Mouse (Mus musculus): ENCODE measurements around the gene Slpi. TPM values are rescaled to one million over a fixed set of nuclear protein-coding genes. Genes with fewer than 3 reads are reported as not detected.

The Slpi gene
- polyA plus RNA-seq, 1 experiment from 2014 or later = 35.5 TPM

DNA sequence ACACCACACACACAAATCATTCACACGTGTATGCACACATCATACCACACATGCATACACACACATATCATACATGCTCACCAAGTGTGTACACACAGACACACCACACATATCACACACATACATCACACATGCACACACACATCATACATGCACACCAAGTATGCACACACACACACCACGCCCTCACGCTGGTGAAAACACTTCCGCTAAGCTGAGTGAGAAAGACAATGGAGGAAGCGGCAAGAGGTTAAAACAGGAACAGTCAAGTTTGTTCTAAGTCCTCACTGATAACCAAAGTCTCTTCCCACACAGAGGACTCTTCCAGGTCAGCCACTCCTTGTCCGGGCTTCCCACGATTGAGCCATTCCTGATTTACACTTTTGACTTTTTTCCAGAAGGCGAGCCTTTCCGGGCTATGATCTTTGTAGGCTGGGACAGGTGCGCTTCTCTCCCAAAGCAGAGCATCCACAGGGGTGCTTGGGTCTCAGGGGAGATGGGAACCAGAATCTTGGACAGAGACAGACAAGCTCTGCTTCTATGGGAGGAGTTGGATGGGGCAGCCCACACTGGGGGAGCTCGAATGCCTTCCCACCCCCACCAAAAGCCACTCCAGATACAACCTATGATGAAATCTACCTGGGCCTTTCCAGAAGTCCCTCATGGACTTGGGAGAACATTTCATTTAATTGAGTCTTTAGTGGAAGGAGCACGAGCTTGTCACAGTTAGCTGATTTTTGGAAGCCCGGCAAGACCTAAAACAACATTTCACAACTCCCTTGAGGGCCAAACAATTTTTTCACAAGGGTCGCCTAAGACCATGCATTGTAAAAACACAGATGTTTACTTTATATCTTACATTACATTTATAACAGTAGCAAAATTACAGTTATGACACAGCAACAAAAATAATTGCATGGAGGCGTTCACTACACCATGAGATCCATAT, 11.1 kb downstream of the Slpi start:
- Histone ChIP-seq H3K9ac (ENCODE audit: low read length) (no peak overlapping the region), H3K27me3 (ENCODE audit: control insufficient read depth, insufficient read depth, low read length) (no peaks in the 10 kb centered on the region), H3K4me3 (replicated peaks; ENCODE audit: low read length) (no peak overlapping the region), H3K4me2 (ENCODE audit: low read depth, low read length) (no peak overlapping the region), H3K4me1 (ENCODE audit: control insufficient read depth, insufficient read depth, low read length) (no peaks in the 10 kb centered on the region), H3K27ac (ENCODE audit: low read length) (no peak overlapping the region), H3K9me3 (replicated peaks; ENCODE audit: control insufficient read depth, low read length) (peaks cover 3% of the 10 kb centered on the region; the same call in 1 of the 2 replicates), H3K36me3 (ENCODE audit: control insufficient read depth, insufficient read depth, low read length) (no peaks in the 10 kb centered on the region)
- ATAC-seq (ENCODE audit: insufficient read depth, low FRiP score) = no peak
- WGBS = 81% methylated on average over 15 of the region's 15 CpGs

DNA sequence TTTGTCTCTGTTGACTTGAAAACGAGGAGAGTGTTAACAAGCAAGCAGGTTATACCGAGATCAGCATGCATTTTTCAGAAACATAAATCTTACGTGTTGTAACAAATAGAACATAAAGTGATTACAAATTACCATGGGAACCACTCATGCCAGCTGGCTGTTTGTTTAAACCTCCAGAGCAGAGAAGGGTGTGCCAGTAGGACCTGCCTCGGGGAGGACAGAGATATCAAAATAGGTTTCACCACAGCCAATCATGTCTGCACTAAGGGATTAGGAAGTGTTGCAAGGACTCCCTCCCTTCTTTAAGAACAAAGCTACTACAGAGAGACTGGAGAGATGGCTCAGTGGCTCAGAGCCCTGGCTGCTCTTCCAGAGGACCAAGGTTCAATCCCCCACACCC, 15.7 kb downstream of the Slpi start:
- H3K9ac ChIP-seq (ENCODE audit: low read length) = no peak overlapping the region
- H3K36me3 ChIP-seq (ENCODE audit: control insufficient read depth, insufficient read depth, low read length) = no peaks in the 10 kb centered on the region
- peak; percentile 29; the same call in 1 of the 2 replicates for ATAC-seq (ENCODE audit: insufficient read depth, low FRiP score)
- H3K4me2 ChIP-seq (ENCODE audit: low read depth, low read length) = no peak overlapping the region
- no peaks in the 10 kb centered on the region for H3K4me1 ChIP-seq (ENCODE audit: control insufficient read depth, insufficient read depth, low read length)
- no peak overlapping the region; the same call in 1 of the 2 replicates for H3K27ac ChIP-seq (ENCODE audit: low read length)
- no peaks in the 10 kb centered on the region for H3K9me3 ChIP-seq (replicated peaks; ENCODE audit: control insufficient read depth, low read length)
- H3K4me3 ChIP-seq (replicated peaks; ENCODE audit: low read length) = no peak overlapping the region
- no peaks in the 10 kb centered on the region for H3K27me3 ChIP-seq (ENCODE audit: control insufficient read depth, insufficient read depth, low read length)
- 15% methylated on average over 4 of the region's 4 CpGs for WGBS

DNA sequence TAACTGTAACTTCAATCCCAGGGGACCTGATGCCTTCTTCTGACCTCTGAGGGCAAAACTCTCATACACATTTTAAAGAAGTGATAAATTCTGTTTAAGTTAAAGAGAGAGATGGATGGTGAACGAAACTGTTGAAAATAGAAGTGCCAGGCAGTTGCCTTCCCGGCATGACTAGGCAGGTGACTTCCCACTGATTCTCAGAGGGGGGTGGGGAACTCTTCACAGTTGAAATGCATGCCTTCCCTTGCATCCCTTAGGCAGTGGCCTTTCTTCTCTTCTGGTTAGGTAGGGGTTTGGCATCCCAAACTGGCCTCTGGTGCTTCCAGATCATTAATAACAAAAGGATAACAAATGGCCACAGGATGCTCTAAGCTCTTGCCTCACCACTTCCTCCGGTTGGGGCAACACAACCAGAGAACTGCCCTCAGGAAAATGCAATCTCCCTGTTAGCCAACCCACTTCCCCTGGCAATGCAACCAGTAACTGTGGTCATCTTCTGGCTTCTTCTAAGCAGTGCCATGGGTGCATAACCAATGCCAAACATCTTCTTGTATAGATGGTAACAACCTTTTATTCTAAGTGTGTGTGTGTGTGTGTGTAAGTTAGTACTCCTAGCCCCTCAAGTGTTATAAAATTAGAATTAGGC, 16.4 kb downstream of the Slpi start:
- WGBS = 18% methylated on average over 3 of the region's 3 CpGs
- H3K4me3 ChIP-seq (replicated peaks; ENCODE audit: low read length) = no peak overlapping the region
- no peak for ATAC-seq (ENCODE audit: insufficient read depth, low FRiP score)

DNA sequence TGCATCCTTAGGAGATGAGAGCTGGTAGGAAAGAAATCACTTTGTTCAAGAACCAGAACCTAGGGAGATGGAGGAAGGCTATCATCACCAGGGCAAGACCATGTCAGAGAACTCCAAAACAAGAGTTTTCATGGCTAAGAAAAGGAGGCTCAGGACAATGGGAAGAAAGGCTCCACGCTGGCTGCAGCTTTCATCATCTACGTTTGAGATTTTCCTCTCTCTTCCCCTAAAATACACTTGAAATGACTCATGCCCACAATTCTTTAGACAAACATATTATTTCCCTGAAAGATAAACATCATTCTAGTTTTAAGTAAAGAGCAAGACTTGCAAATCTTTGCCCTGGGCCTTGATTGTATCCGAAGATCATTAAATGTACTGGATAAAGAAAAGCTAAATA, 17.5 kb downstream of the Slpi start:
- Histone ChIP-seq H3K9me3 (replicated peaks; ENCODE audit: control insufficient read depth, low read length) (no peaks in the 10 kb centered on the region), H3K27me3 (ENCODE audit: control insufficient read depth, insufficient read depth, low read length) (no peaks in the 10 kb centered on the region), H3K27ac (ENCODE audit: low read length) (no peak overlapping the region), H3K9ac (ENCODE audit: low read length) (no peak overlapping the region), H3K4me1 (ENCODE audit: control insufficient read depth, insufficient read depth, low read length) (no peaks in the 10 kb centered on the region), H3K4me2 (ENCODE audit: low read depth, low read length) (no peak overlapping the region), H3K36me3 (ENCODE audit: control insufficient read depth, insufficient read depth, low read length) (no peaks in the 10 kb centered on the region), H3K4me3 (replicated peaks; ENCODE audit: low read length) (no peak overlapping the region)
- ATAC-seq (ENCODE audit: insufficient read depth, low FRiP score) = no peak
- 69% methylated on average over 3 of the region's 3 CpGs for WGBS

More for the DNA sequence above, 16.4 kb downstream of the Slpi start:
- no peak overlapping the region for H3K9ac ChIP-seq (ENCODE audit: low read length)
- no peaks in the 10 kb centered on the region for H3K4me1 ChIP-seq (ENCODE audit: control insufficient read depth, insufficient read depth, low read length)
- no peaks in the 10 kb centered on the region for H3K36me3 ChIP-seq (ENCODE audit: control insufficient read depth, insufficient read depth, low read length)
- no peaks in the 10 kb centered on the region for H3K27me3 ChIP-seq (ENCODE audit: control insufficient read depth, insufficient read depth, low read length)
- H3K9me3 ChIP-seq (replicated peaks; ENCODE audit: control insufficient read depth, low read length) = no peaks in the 10 kb centered on the region
- H3K4me2 ChIP-seq (ENCODE audit: low read depth, low read length) = no peak overlapping the region
- no peak overlapping the region for H3K27ac ChIP-seq (ENCODE audit: low read length)

DNA sequence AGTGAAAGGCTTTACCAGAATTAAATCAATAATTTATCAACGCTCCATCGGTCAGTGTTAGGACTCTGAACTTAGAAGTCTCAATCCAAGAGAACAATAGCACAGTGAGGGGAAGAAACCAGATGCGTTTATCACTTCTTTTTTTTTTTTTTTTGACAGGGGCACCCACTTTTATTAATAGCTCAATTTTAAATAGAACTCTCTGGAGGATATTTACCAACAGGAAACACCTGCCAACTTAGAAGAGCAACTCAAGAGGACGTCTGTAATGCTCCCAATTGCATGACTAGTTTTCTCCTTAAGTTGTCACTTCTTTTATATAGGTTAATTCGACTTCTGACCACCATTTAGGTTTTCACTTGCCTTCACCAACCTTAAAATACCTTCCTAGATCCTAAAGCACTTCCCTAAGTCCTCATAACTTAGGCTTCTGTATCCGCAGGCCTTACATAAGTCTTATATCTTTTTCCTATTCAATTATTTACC, 20.2 kb downstream of the Slpi start:
- H3K4me3 ChIP-seq (replicated peaks; ENCODE audit: low read length) = no peak overlapping the region
- ATAC-seq (ENCODE audit: insufficient read depth, low FRiP score) = no peak
- no peak overlapping the region for H3K9ac ChIP-seq (ENCODE audit: low read length)
- H3K4me1 ChIP-seq (ENCODE audit: control insufficient read depth, insufficient read depth, low read length) = no peaks in the 10 kb centered on the region
- WGBS = 79% methylated on average over 6 of the region's 6 CpGs
- no peaks in the 10 kb centered on the region for H3K9me3 ChIP-seq (replicated peaks; ENCODE audit: control insufficient read depth, low read length)
- no peaks in the 10 kb centered on the region for H3K36me3 ChIP-seq (ENCODE audit: control insufficient read depth, insufficient read depth, low read length)
- H3K4me2 ChIP-seq (ENCODE audit: low read depth, low read length) = no peak overlapping the region
- no peak overlapping the region for H3K27ac ChIP-seq (ENCODE audit: low read length)
- no peaks in the 10 kb centered on the region for H3K27me3 ChIP-seq (ENCODE audit: control insufficient read depth, insufficient read depth, low read length)

DNA sequence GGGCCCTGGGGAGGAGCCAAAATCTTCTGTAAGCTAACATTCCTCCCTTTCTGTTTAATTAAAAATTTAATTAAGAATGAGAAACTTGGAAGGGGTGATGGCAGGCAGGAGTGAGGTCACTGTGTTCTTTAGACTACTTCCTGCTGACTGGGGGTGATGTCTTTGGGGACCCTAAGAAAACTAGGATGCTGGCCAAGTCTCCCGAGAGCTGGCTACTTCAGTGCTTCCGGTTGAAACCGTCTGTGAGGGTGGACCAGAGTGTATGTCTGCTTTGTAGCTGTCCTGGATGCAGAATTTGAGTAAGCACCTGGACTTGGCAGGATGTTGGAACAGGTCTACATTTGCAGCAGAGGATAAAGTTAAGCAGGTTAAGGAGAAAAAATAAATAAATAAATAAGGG, 21.9 kb downstream of the Slpi start:
- H3K27me3 ChIP-seq (ENCODE audit: control insufficient read depth, insufficient read depth, low read length) = no peaks in the 10 kb centered on the region
- H3K27ac ChIP-seq (ENCODE audit: low read length) = no peak overlapping the region
- H3K4me3 ChIP-seq (replicated peaks; ENCODE audit: low read length) = no peak overlapping the region
- no peaks in the 10 kb centered on the region for H3K36me3 ChIP-seq (ENCODE audit: control insufficient read depth, insufficient read depth, low read length)
- H3K9ac ChIP-seq (ENCODE audit: low read length) = no peak overlapping the region
- WGBS = 61% methylated on average over 3 of the region's 3 CpGs
- H3K9me3 ChIP-seq (replicated peaks; ENCODE audit: control insufficient read depth, low read length) = no peaks in the 10 kb centered on the region
- no peak overlapping the region for H3K4me2 ChIP-seq (ENCODE audit: low read depth, low read length)
- no peak for ATAC-seq (ENCODE audit: insufficient read depth, low FRiP score)
- H3K4me1 ChIP-seq (ENCODE audit: control insufficient read depth, insufficient read depth, low read length) = no peaks in the 10 kb centered on the region

DNA sequence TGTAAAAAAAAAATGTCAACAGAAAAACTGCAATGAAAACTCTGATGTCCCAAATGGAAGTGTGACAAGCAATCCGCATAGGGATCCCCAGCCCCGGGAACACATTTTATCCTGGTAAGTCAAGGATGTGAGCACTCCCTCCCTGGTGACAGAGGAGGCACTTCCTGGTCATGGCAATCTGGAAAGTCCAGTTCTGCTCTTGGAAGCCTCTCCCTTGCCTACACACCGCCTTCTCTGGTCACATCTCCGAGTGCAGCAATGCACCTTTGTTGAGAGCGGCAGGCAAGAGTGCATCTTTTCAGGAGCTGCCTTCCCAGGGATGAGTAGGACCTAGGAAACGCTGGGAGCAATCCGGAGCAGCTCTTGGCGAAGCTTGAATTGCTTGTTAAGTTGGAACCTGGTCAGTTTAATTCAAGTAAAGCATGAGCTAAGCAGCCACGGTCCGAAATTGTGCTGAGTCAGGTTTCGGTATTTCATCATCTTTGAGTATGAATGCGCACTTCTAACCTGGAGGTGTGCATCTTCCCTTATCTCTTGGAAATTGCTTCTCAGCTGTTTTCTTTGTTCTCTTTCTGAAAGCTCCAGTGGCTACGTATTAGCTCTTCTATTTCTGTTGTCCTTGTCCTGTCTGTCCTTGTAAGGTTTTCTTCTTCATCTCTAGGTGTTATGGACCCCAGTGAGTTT, 27.8 kb downstream of the Slpi start:
- Histone ChIP-seq H3K36me3 (ENCODE audit: control insufficient read depth, insufficient read depth, low read length) (no peaks in the 10 kb centered on the region), H3K9me3 (replicated peaks; ENCODE audit: control insufficient read depth, low read length) (no peaks in the 10 kb centered on the region), H3K4me2 (ENCODE audit: low read depth, low read length) (no peak overlapping the region), H3K4me1 (ENCODE audit: control insufficient read depth, insufficient read depth, low read length) (peaks cover 3% of the 10 kb centered on the region; the same call in 1 of the 2 replicates), H3K27ac (ENCODE audit: low read length) (no peak overlapping the region; the same call in 1 of the 2 replicates), H3K9ac (ENCODE audit: low read length) (no peak overlapping the region), H3K4me3 (replicated peaks; ENCODE audit: low read length) (no peak overlapping the region), H3K27me3 (ENCODE audit: control insufficient read depth, insufficient read depth, low read length) (no peaks in the 10 kb centered on the region)
- WGBS = 29% methylated on average over 13 of the region's 13 CpGs
- no peak for ATAC-seq (ENCODE audit: insufficient read depth, low FRiP score)

DNA sequence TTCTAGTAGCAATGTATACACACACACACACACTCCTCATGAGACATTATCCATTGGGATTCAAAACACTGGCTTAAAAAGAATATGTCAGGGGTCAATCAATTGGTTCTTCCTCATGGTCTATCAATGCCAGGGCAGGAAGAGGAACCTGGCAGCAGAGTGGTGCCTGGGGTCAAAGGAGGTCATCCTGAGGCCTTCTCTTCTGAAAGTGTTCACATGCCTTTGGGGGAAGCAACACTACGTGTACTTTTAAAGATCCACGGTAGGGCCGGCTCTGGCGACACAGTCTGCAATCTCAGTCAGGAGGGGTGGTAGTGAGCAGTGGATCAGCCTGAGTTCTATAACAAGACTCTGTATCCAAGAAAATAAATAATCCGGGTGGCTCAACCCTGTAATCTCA, 29.2 kb downstream of the Slpi start:
- Histone ChIP-seq H3K4me2 (ENCODE audit: low read depth, low read length) (no peak overlapping the region), H3K9me3 (replicated peaks; ENCODE audit: control insufficient read depth, low read length) (no peaks in the 10 kb centered on the region), H3K27ac (ENCODE audit: low read length) (no peak overlapping the region), H3K36me3 (ENCODE audit: control insufficient read depth, insufficient read depth, low read length) (no peaks in the 10 kb centered on the region), H3K27me3 (ENCODE audit: control insufficient read depth, insufficient read depth, low read length) (no peaks in the 10 kb centered on the region), H3K4me3 (replicated peaks; ENCODE audit: low read length) (no peak overlapping the region), H3K4me1 (ENCODE audit: control insufficient read depth, insufficient read depth, low read length) (peaks cover 3% of the 10 kb centered on the region; the same call in 1 of the 2 replicates), H3K9ac (ENCODE audit: low read length) (no peak overlapping the region)
- no peak for ATAC-seq (ENCODE audit: insufficient read depth, low FRiP score)
- WGBS = 73% methylated on average over 5 of the region's 5 CpGs
